Mouse (Mus musculus): ENCODE data around the gene Ptprm. TPM values are rescaled to one million over a fixed set of nuclear protein-coding genes. Genes with fewer than 3 reads are reported as not detected.
A peak's percentile ranks its signal among the peaks of the same experiment; 100 is the strongest.

Ptprm gene
- polyA plus RNA-seq, 1 experiment from 2014 or later, result 5.4 TPM

GRCm38 (mm10) chr17:67102051-67102450, 252.2 kb downstream of the Ptprm start:
- no peak overlapping the region for H3K4me2 ChIP-seq (replicated peaks; ENCODE audit: low read depth)
- no peak overlapping the region for H3K4me3 ChIP-seq (ENCODE audit: low read depth, low read length)
- WGBS, result 67% methylated on average over 6 of the region's 6 CpGs
- no peaks in the 10 kb centered on the region for H3K4me1 ChIP-seq (replicated peaks; ENCODE audit: control insufficient read depth, insufficient read depth, low read length)
- no peak overlapping the region for H3K27ac ChIP-seq (ENCODE audit: low read depth, low read length)
- no peaks in the 10 kb centered on the region for H3K9me3 ChIP-seq (ENCODE audit: control insufficient read depth)
- ATAC-seq, result no peak
- H3K36me3 ChIP-seq (ENCODE audit: control insufficient read depth, insufficient read depth), result no peaks in the 10 kb centered on the region
- TF ChIP-seq CTCF (IDR thresholded peaks at IDR 0.05; ENCODE audit: low read depth), result no peak
- no peak overlapping the region for H3K9ac ChIP-seq (ENCODE audit: low read depth, low read length)
- H3K27me3 ChIP-seq (replicated peaks; ENCODE audit: control insufficient read depth, insufficient read depth, low read length), result no peaks in the 10 kb centered on the region

DNA sequence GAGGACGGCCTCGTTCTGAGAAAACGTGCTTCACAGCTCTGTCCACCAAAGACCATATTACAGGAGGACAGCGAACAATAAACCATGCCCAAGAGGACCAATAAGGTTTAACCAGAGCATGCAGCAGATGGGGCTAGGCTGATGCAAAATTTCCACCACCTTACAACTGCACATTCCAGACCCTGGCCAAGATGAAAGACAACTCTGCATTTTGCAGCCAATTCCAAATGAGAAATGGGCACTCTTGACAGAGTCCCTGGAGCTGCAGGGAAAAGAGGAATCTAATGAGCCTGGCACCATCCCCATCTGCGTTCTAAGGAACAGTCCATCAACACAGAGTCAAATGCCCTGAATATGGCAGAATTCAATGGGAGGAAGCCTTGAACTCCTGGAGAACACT, 263.3 kb downstream of the Ptprm start:
- Histone ChIP-seq H3K27ac (ENCODE audit: low read depth, low read length) (no peak overlapping the region), H3K4me3 (ENCODE audit: low read depth, low read length) (no peak overlapping the region), H3K9me3 (ENCODE audit: control insufficient read depth) (no peaks in the 10 kb centered on the region), H3K36me3 (ENCODE audit: control insufficient read depth, insufficient read depth) (no peaks in the 10 kb centered on the region), H3K4me2 (replicated peaks; ENCODE audit: low read depth) (no peak overlapping the region), H3K4me1 (replicated peaks; ENCODE audit: control insufficient read depth, insufficient read depth, low read length) (no peaks in the 10 kb centered on the region), H3K9ac (ENCODE audit: low read depth, low read length) (no peak overlapping the region), H3K27me3 (replicated peaks; ENCODE audit: control insufficient read depth, insufficient read depth, low read length) (no peaks in the 10 kb centered on the region)
- no peak for TF ChIP-seq CTCF (IDR thresholded peaks at IDR 0.05; ENCODE audit: low read depth)
- no peak for ATAC-seq
- 67% methylated on average over 5 of the region's 5 CpGs for WGBS

DNA sequence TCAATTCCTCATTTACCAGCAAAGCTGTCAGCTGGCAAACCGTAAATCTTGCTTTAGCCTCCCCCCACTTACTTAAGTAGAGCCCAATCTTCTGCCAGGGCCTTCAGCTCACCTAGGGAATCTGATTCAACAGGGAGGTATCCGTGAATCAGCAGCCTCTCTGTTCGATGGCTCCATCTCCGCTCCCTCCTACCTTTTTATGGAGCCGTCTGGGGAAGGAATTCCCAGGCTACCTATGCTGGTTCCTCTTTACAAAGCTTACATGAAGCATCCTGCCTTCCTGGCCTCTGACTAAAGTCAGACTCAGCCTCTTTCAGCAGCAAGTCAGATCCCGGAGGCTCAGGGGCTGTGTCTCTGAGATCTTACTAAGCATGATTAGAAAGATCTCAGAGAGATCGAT, 264.1 kb downstream of the Ptprm start:
- TF ChIP-seq CTCF (IDR thresholded peaks at IDR 0.05; ENCODE audit: low read depth), result no peak
- Histone ChIP-seq H3K4me2 (replicated peaks; ENCODE audit: low read depth) (no peak overlapping the region), H3K4me1 (replicated peaks; ENCODE audit: control insufficient read depth, insufficient read depth, low read length) (no peaks in the 10 kb centered on the region), H3K9ac (ENCODE audit: low read depth, low read length) (no peak overlapping the region), H3K36me3 (ENCODE audit: control insufficient read depth, insufficient read depth) (no peaks in the 10 kb centered on the region), H3K4me3 (ENCODE audit: low read depth, low read length) (no peak overlapping the region), H3K27ac (ENCODE audit: low read depth, low read length) (no peak overlapping the region), H3K9me3 (ENCODE audit: control insufficient read depth) (no peaks in the 10 kb centered on the region), H3K27me3 (replicated peaks; ENCODE audit: control insufficient read depth, insufficient read depth, low read length) (no peaks in the 10 kb centered on the region)
- 78% methylated on average over 7 of the region's 7 CpGs for WGBS
- ATAC-seq, result no peak

DNA sequence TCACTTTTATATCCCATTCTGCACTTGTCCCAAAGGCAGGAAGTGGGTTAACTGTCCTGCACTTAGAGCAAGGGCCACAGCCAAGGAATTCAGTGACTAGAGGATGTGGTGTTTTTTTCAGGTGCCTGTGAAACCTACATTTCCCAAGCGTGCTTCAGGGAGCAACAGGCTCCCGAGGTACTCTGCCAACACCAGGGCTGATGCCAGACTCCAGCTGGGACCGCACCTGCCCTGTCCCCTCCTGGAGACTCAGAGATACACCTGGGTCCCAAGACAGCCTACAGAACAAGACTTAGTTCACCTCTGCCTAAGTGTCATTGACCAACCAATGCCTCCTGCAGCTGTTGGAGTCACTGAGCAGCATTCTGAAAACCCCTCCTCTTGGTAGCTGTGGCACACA, 264.6 kb downstream of the Ptprm start:
- TF ChIP-seq CTCF (IDR thresholded peaks at IDR 0.05; ENCODE audit: low read depth), result no peak
- H3K36me3 ChIP-seq (ENCODE audit: control insufficient read depth, insufficient read depth), result no peaks in the 10 kb centered on the region
- no peaks in the 10 kb centered on the region for H3K27me3 ChIP-seq (replicated peaks; ENCODE audit: control insufficient read depth, insufficient read depth, low read length)
- no peaks in the 10 kb centered on the region for H3K4me1 ChIP-seq (replicated peaks; ENCODE audit: control insufficient read depth, insufficient read depth, low read length)
- ATAC-seq, result no peak
- no peak overlapping the region for H3K4me3 ChIP-seq (ENCODE audit: low read depth, low read length)
- H3K27ac ChIP-seq (ENCODE audit: low read depth, low read length), result no peak overlapping the region
- no peak overlapping the region for H3K9ac ChIP-seq (ENCODE audit: low read depth, low read length)
- 75% methylated on average over 3 of the region's 3 CpGs for WGBS
- H3K4me2 ChIP-seq (replicated peaks; ENCODE audit: low read depth), result no peak overlapping the region
- no peaks in the 10 kb centered on the region for H3K9me3 ChIP-seq (ENCODE audit: control insufficient read depth)

DNA sequence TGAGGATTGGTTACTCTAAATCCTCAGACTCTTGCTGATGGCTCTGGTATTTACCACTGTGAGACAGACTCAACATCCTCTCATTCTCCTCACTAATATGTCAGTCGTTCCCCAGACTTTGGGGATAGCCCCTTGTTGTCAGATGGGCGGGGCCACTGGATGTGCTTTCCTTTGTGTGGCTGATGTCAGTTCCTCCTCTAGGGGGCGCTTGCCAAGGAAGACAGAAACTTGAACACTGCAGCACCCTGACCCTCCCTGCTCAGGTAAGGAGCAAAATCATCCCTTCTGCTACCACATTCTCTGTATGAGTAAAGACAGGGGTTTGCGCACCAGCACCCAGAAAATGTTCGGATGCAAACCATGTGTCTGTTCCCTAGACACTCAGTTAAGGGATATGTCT, 266.7 kb downstream of the Ptprm start:
- 63% methylated on average over 5 of the region's 5 CpGs for WGBS
- Histone ChIP-seq H3K9ac (ENCODE audit: low read depth, low read length) (no peak overlapping the region), H3K27ac (ENCODE audit: low read depth, low read length) (no peak overlapping the region), H3K27me3 (replicated peaks; ENCODE audit: control insufficient read depth, insufficient read depth, low read length) (no peaks in the 10 kb centered on the region), H3K4me3 (ENCODE audit: low read depth, low read length) (no peak overlapping the region), H3K4me1 (replicated peaks; ENCODE audit: control insufficient read depth, insufficient read depth, low read length) (no peaks in the 10 kb centered on the region), H3K36me3 (ENCODE audit: control insufficient read depth, insufficient read depth) (no peaks in the 10 kb centered on the region), H3K9me3 (ENCODE audit: control insufficient read depth) (no peaks in the 10 kb centered on the region), H3K4me2 (replicated peaks; ENCODE audit: low read depth) (no peak overlapping the region)
- peak; percentile 47 for TF ChIP-seq CTCF (IDR thresholded peaks at IDR 0.05; ENCODE audit: low read depth)
- ATAC-seq, result no peak

GRCm38 (mm10) chr17:67086811-67087210, 267.4 kb downstream of the Ptprm start:
- TF ChIP-seq CTCF (IDR thresholded peaks at IDR 0.05; ENCODE audit: low read depth), result no peak
- Histone ChIP-seq H3K4me2 (replicated peaks; ENCODE audit: low read depth) (no peak overlapping the region), H3K4me3 (ENCODE audit: low read depth, low read length) (no peak overlapping the region), H3K27me3 (replicated peaks; ENCODE audit: control insufficient read depth, insufficient read depth, low read length) (no peaks in the 10 kb centered on the region), H3K9me3 (ENCODE audit: control insufficient read depth) (no peaks in the 10 kb centered on the region), H3K9ac (ENCODE audit: low read depth, low read length) (no peak overlapping the region), H3K36me3 (ENCODE audit: control insufficient read depth, insufficient read depth) (no peaks in the 10 kb centered on the region), H3K27ac (ENCODE audit: low read depth, low read length) (no peak overlapping the region), H3K4me1 (replicated peaks; ENCODE audit: control insufficient read depth, insufficient read depth, low read length) (no peaks in the 10 kb centered on the region)
- ATAC-seq, result no peak
- 80% methylated on average over 2 of the region's 2 CpGs for WGBS

DNA sequence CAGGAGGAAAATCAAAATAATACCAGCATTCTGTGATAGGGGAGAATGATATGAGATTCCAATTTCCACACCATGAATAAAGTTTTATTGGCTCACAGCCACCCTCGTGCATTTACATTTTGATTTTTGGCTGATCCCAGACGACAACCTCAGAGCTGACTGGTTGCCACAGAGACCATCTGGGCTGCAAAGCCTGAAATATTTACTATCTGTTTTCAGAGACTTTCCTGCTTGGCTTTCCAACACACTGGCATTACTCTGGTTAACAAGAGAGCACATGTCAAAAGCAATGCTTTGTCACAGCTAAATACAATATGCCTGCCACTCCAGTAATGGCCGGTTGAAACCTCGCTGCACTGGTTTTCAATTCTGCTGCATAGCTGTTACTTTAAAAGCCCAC, 269.8 kb downstream of the Ptprm start:
- H3K27me3 ChIP-seq (replicated peaks; ENCODE audit: control insufficient read depth, insufficient read depth, low read length), result no peaks in the 10 kb centered on the region
- WGBS, result 57% methylated on average over 4 of the region's 4 CpGs
- H3K36me3 ChIP-seq (ENCODE audit: control insufficient read depth, insufficient read depth), result no peaks in the 10 kb centered on the region
- no peak overlapping the region for H3K27ac ChIP-seq (ENCODE audit: low read depth, low read length)
- ATAC-seq, result no peak
- no peak overlapping the region for H3K4me2 ChIP-seq (replicated peaks; ENCODE audit: low read depth)
- no peak for TF ChIP-seq CTCF (IDR thresholded peaks at IDR 0.05; ENCODE audit: low read depth)
- H3K9me3 ChIP-seq (ENCODE audit: control insufficient read depth), result no peaks in the 10 kb centered on the region
- no peak overlapping the region for H3K9ac ChIP-seq (ENCODE audit: low read depth, low read length)
- H3K4me3 ChIP-seq (ENCODE audit: low read depth, low read length), result no peak overlapping the region
- H3K4me1 ChIP-seq (replicated peaks; ENCODE audit: control insufficient read depth, insufficient read depth, low read length), result no peaks in the 10 kb centered on the region
